ENCODE assay signal across 17 mouse cellular contexts in the genomic region with DNA sequence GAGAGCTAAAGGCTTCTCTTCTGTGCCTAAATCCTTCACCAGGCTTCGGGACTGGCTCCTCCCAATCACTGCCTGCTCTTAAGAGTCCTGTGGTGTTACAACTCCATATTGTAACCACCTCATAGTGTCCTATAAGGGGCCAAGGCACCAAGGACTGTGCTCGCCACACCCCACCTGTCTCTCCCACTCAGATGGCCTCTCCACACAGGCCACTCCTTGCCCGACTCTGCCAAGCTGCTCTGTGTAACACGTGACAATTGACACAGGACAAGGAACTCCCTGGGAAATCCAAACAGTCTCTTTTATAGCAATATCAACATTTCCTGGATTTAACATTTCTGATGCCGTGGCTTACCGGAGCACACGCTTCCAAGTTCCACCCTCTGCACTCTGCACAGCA.
A peak's percentile ranks its signal among the peaks of the same experiment; 100 is the strongest.
DNase-seq lines count a peak whose midpoint lies in the region; ATAC-seq and TF ChIP-seq lines count a peak whose summit lies in the region.
"Had no signal": no experiment of that assay in that cellular context is flagged by ENCODE, and none has a peak within 500 bp of the region (broad histone marks: within the 10 kb centered on the region; RNA-seq: fewer than 3 reads in every experiment).

No protein-coding gene starts in this region.

- no peaks in the 10 kb centered on the region for H3K9me3 ChIP-seq in liver, postnatal 0 days (ENCODE audit: low read length)
- no peaks in the 10 kb centered on the region for H3K9me3 ChIP-seq in liver, embryonic 12.5 days (replicated peaks)
- H3K9me3 ChIP-seq in kidney, embryonic 15.5 days (replicated peaks) = no peaks in the 10 kb centered on the region
- no peaks in the 10 kb centered on the region for H3K9me3 ChIP-seq in hindbrain, embryonic 12.5 days (replicated peaks)
- H3K9me3 ChIP-seq: limb, embryonic 13.5 days; midbrain, embryonic 15.5 days had no signal

- TF ChIP-seq CTCF in liver, postnatal 0 days (IDR thresholded peaks at IDR 0.05; ENCODE audit: low read depth) = no peak

- 57% methylated on average over 7 of the region's 7 CpGs for WGBS in liver, postnatal 0 days (ENCODE audit: insufficient replicate concordance)
- 66% methylated on average over 7 of the region's 7 CpGs for WGBS in liver, embryonic 12.5 days (ENCODE audit: insufficient replicate concordance)
- 16% methylated on average over 7 of the region's 7 CpGs for WGBS in large intestine, adult 2 months
- 47% methylated on average over 7 of the region's 7 CpGs for WGBS in kidney, embryonic 15.5 days
- WGBS in hindbrain, embryonic 12.5 days = 80% methylated on average over 7 of the region's 7 CpGs

- H3K4me1 ChIP-seq in liver, postnatal 0 days (ENCODE audit: insufficient read depth) = peaks cover 27% of the 10 kb centered on the region
- H3K4me1 ChIP-seq in liver, embryonic 12.5 days = peaks cover 10% of the 10 kb centered on the region
- peaks cover 98% of the 10 kb centered on the region for H3K4me1 ChIP-seq in kidney, embryonic 15.5 days
- H3K4me1 ChIP-seq in hindbrain, embryonic 12.5 days = peaks cover 61% of the 10 kb centered on the region

- H3K4me2 ChIP-seq in liver, postnatal 0 days (ENCODE audit: low read depth, low read length) = no peak overlapping the region
- no peak overlapping the region for H3K4me2 ChIP-seq in liver, embryonic 12.5 days
- no peak overlapping the region for H3K4me2 ChIP-seq in kidney, embryonic 15.5 days
- no peak overlapping the region for H3K4me2 ChIP-seq in hindbrain, embryonic 12.5 days (replicated peaks)
- H3K4me2 ChIP-seq: limb, embryonic 13.5 days; midbrain, embryonic 15.5 days had no signal

- H3K9ac ChIP-seq in liver, postnatal 0 days (replicated peaks) = no peak overlapping the region
- no peak overlapping the region for H3K9ac ChIP-seq in liver, embryonic 12.5 days
- no peak overlapping the region for H3K9ac ChIP-seq in kidney, embryonic 15.5 days
- no peak overlapping the region for H3K9ac ChIP-seq in hindbrain, embryonic 12.5 days
- H3K9ac ChIP-seq: limb, embryonic 13.5 days; midbrain, embryonic 15.5 days had no signal

- ATAC-seq in liver, postnatal 0 days = peak; percentile 45; the same call in 1 of the 2 replicates
- no peak for ATAC-seq in liver, embryonic 12.5 days
- ATAC-seq in kidney, embryonic 15.5 days (replicated peaks; ENCODE audit: low FRiP score) = no peak
- ATAC-seq in hindbrain, embryonic 12.5 days (ENCODE audit: low FRiP score) = no peak
- ATAC-seq: hindbrain, embryonic 16.5 days; midbrain, embryonic 15.5 days had no signal

- DNase-seq in liver, postnatal 0 days = no peak
- peak; percentile 81 for DNase-seq in large intestine, adult 2 months (ENCODE audit: low read depth, low spot score)
- DNase-seq in lung, postnatal 25 days (ENCODE audit: low spot score) = peak; percentile 85
- DNase-seq in gastrocnemius, postnatal 4 days (ENCODE audit: low spot score in 2 of 2) = no peak
- DNase-seq: adrenal gland, adult 8-10 months; cerebellum, adult 2 months; gastrocnemius, postnatal 14 days; heart, postnatal 14 days; right cerebral cortex, adult 18-20 months had no signal

- H3K4me3 ChIP-seq in liver, postnatal 0 days (ENCODE audit: low read depth, low read length) = no peak overlapping the region
- H3K4me3 ChIP-seq in liver, embryonic 12.5 days = no peak overlapping the region
- H3K4me3 ChIP-seq in kidney, embryonic 15.5 days (replicated peaks) = no peak overlapping the region
- H3K4me3 ChIP-seq in hindbrain, embryonic 12.5 days = no peak overlapping the region
- H3K4me3 ChIP-seq: limb, embryonic 13.5 days; midbrain, embryonic 15.5 days had no signal

- no peaks in the 10 kb centered on the region for H3K36me3 ChIP-seq in liver, postnatal 0 days (replicated peaks; ENCODE audit: insufficient read depth, low read length)
- H3K36me3 ChIP-seq in liver, embryonic 12.5 days = no peaks in the 10 kb centered on the region
- H3K36me3 ChIP-seq in kidney, embryonic 15.5 days = no peaks in the 10 kb centered on the region
- no peaks in the 10 kb centered on the region for H3K36me3 ChIP-seq in hindbrain, embryonic 12.5 days
- H3K36me3 ChIP-seq: G1E; midbrain, embryonic 15.5 days had no signal

- TF ChIP-seq EP300 in liver, postnatal 0 days (IDR thresholded peaks at IDR 0.05; ENCODE audit: low read depth) = no peak

- no peaks in the 10 kb centered on the region for H3K27me3 ChIP-seq in liver, postnatal 0 days (ENCODE audit: insufficient read depth, low read length)
- H3K27me3 ChIP-seq in liver, embryonic 12.5 days (replicated peaks) = no peaks in the 10 kb centered on the region
- H3K27me3 ChIP-seq in kidney, embryonic 15.5 days = no peaks in the 10 kb centered on the region
- no peaks in the 10 kb centered on the region for H3K27me3 ChIP-seq in hindbrain, embryonic 12.5 days
- H3K27me3 ChIP-seq: limb, embryonic 13.5 days; midbrain, embryonic 15.5 days had no signal

- no peak overlapping the region for H3K27ac ChIP-seq in liver, postnatal 0 days (ENCODE audit: low read depth)
- no peak overlapping the region for H3K27ac ChIP-seq in liver, embryonic 12.5 days
- H3K27ac ChIP-seq in kidney, embryonic 15.5 days = no peak overlapping the region
- no peak overlapping the region for H3K27ac ChIP-seq in hindbrain, embryonic 12.5 days
- H3K27ac ChIP-seq: kidney, postnatal 0 days; limb, embryonic 13.5 days; midbrain, embryonic 15.5 days had no signal

Comparison
In these comparisons a context has a peak if more than half of its experiments do, and no peak if none do; other contexts are left out.
1. DNase-seq: peak in large intestine, adult 2 months (single experiment) and lung, postnatal 25 days (single experiment); none in liver, postnatal 0 days (single experiment) and gastrocnemius, postnatal 4 days (0 of 2).